Mouse (Mus musculus) hindbrain, embryonic 12.5 days (tissue): ENCODE measurements around the gene Lhfpl1. TPM values are rescaled to one million over a fixed set of nuclear protein-coding genes. Genes with fewer than 3 reads are reported as not detected.

Source experiments
- polyA plus RNA-seq: library from polyadenylated mRNA; unstranded; fragments of >200 nt; fragmentation: Nextera tagmentation; extraction: Ambion mirVana; gene quantifications from 2 replicates; pipeline ENCODE4 v1.2.1, GENCODE M21; 2016

Lhfpl1 gene
- polyA plus RNA-seq, 1 experiment from 2014 or later: 0.40 TPM

Other genes with a start within 250 kb of the Lhfpl1 start
- 25.9 and 33.1 TPM in 2 replicates for gene Amot, start 156.1 kb upstream of the Lhfpl1 start, polyA plus RNA-seq